Mouse (Mus musculus): ENCODE measurements around the gene Tmem43. TPM values are rescaled to one million over a fixed set of nuclear protein-coding genes. Genes with fewer than 3 reads are reported as not detected.

Tmem43 gene
- total and polyA plus RNA-seq, 3 experiments, result 2.3 to 21.0 (median 16.2) TPM

DNA sequence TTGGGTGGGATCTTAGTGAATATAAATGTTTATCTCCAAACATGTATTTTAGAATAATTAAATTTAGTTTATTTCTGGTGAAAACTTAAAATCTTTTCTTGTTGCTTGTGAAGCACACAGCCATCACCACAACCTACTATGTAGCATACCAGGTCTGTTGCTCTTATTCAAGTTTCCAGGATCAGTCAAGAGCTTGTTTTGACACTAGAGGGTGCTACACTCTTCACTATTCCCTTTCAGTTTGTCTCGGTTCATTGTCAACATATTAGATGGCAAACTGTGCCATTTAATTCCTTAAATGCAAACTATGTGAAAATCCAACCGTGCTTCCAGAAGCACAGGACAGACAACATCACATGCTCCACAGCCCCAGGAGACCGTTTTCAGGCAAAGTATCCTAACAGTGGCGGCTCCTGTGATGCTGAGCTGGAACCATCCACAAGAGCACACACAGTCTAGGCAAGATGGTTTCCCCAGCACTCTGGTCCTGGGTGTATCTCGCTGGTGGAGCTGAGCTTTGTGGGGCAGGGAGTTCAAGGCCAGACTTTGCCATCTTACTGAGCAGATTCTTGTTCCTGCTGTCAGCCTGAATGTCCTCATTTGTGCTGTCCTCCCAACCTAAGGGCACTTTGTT lies 53.8 kb downstream of the Tmem43 start:
- Histone ChIP-seq H3K4me3 (ENCODE audit: low read depth, low read length) (no peak overlapping the region), H3K9me3 (replicated peaks) (no peaks in the 10 kb centered on the region), H3K36me3 (replicated peaks) (peaks cover 60% of the 10 kb centered on the region), H3K27me3 (ENCODE audit: insufficient read depth, low read length) (peaks cover under 1% of the 10 kb centered on the region), H3K4me1 (ENCODE audit: insufficient read depth, low read depth, low read length) (no peaks in the 10 kb centered on the region)
- ATAC-seq (ENCODE audit: extremely low read depth, insufficient number of reproducible peaks, low FRiP score, poor library complexity, severe bottlenecking), result peak; percentile 22; the same call in 1 of the 2 replicates
- DNase-seq (ENCODE audit: low spot score), result peak; percentile 17
- no peak for TF ChIP-seq GATA1 (IDR thresholded peaks at IDR 0.05; ENCODE audit: borderline replicate concordance, low read length)
- TF ChIP-seq GATA2 (IDR thresholded peaks at IDR 0.05; ENCODE audit: borderline replicate concordance, low read depth, low read length), result no peak

DNA sequence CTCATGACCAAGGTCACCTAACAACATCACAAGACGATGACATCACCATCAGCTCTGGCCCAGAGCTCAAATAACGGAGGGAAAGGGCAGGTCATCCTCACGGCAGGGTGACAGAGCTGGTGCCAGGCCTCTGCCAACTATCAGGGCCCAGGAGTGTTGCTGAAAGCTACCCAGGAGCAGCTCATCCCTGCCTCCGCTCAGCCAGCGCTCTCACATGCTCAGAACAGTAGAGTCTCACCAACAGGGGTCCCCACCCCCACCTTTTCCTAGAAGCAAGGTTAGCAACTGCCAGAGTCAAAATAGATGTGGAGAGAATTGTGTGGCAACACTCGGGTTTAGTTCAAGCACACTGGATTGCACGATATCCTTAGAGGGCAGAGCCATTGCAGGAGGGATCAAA lies 54.8 kb downstream of the Tmem43 start:
- no peak for ATAC-seq (ENCODE audit: extremely low read depth, insufficient number of reproducible peaks, low FRiP score, poor library complexity, severe bottlenecking)

DNA sequence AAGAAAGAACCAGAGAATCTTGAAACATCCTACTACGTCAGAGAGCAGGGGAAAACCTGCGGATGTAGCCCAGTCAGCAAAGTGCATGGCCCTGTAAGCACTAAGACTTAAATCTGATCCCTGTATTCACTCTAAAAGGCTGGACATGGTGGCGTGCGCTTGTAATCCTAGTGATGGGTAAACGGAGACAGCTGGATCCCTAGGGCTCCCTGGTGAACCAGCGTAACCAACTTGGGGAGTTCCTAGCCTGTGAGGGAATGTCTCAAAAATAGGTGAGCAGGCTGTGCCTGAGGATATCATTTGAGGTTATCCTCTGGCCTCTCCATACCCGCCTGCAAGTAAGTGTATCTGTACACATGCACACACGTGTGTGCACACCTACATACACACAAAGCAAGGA lies 57.2 kb downstream of the Tmem43 start:
- DNase-seq (ENCODE audit: low spot score) (no peak), ATAC-seq (ENCODE audit: extremely low read depth, insufficient number of reproducible peaks, low FRiP score, poor library complexity, severe bottlenecking) (no peak)
- Histone ChIP-seq H3K27me3 (ENCODE audit: insufficient read depth, low read length) (peaks cover 11% of the 10 kb centered on the region), H3K4me3 (ENCODE audit: low read depth, low read length) (no peak overlapping the region), H3K36me3 (replicated peaks) (peaks cover 27% of the 10 kb centered on the region), H3K4me1 (ENCODE audit: insufficient read depth, low read depth, low read length) (no peaks in the 10 kb centered on the region), H3K9me3 (replicated peaks) (no peaks in the 10 kb centered on the region)
- TF ChIP-seq CTCF (IDR thresholded peaks at IDR 0.05; ENCODE audit: low read depth, low read length) (no peak), GATA1 (IDR thresholded peaks at IDR 0.05; ENCODE audit: borderline replicate concordance, low read length) (no peak), TAL1 (conservative IDR thresholded peaks at IDR 0.05; ENCODE audit: low read depth, low read length) (no peak), GATA2 (IDR thresholded peaks at IDR 0.05; ENCODE audit: borderline replicate concordance, low read depth, low read length) (no peak), POLR2AphosphoS5 (IDR thresholded peaks at IDR 0.05; ENCODE audit: insufficient replicate concordance, low read depth, low read length) (no peak)

More for the DNA sequence above, 54.8 kb downstream of the Tmem43 start:
- H3K4me3 ChIP-seq (ENCODE audit: low read depth, low read length), result no peak overlapping the region
- DNase-seq (ENCODE audit: low spot score), result no peak
- no peaks in the 10 kb centered on the region for H3K4me1 ChIP-seq (ENCODE audit: insufficient read depth, low read depth, low read length)
- peaks cover 7% of the 10 kb centered on the region for H3K27me3 ChIP-seq (ENCODE audit: insufficient read depth, low read length)
- peaks cover 51% of the 10 kb centered on the region for H3K36me3 ChIP-seq (replicated peaks)
- no peaks in the 10 kb centered on the region for H3K9me3 ChIP-seq (replicated peaks)
- no peak for TF ChIP-seq CTCF (IDR thresholded peaks at IDR 0.05; ENCODE audit: low read depth, low read length)
- no peak for TF ChIP-seq POLR2AphosphoS5 (IDR thresholded peaks at IDR 0.05; ENCODE audit: insufficient replicate concordance, low read depth, low read length)
- TF ChIP-seq GATA1 (IDR thresholded peaks at IDR 0.05; ENCODE audit: borderline replicate concordance, low read length), result no peak
- no peak for TF ChIP-seq GATA2 (IDR thresholded peaks at IDR 0.05; ENCODE audit: borderline replicate concordance, low read depth, low read length)
- TF ChIP-seq TAL1 (conservative IDR thresholded peaks at IDR 0.05; ENCODE audit: low read depth, low read length), result no peak

DNA sequence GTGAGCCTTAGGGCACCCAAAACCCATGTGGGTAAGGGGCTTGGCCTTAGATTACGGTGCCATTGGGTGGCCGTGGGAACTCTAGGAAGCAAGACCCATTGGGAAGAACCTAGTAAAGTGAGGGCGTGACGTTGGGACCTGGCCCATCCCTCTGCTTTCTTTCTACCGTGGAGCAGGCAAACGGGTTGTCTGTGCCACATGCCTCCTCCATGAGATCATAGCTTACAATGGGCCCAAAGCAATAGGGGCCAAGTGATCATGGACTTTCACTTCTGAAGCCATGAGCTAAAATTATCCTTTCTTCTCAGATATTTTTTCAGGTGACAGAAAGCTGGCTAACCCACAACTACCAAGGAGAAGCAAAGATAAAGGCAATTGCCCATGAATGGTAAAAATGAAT lies 57.8 kb downstream of the Tmem43 start:
- TF ChIP-seq CTCF (IDR thresholded peaks at IDR 0.05; ENCODE audit: low read depth, low read length), result no peak
- TF ChIP-seq TAL1 (conservative IDR thresholded peaks at IDR 0.05; ENCODE audit: low read depth, low read length), result no peak
- TF ChIP-seq GATA1 (IDR thresholded peaks at IDR 0.05; ENCODE audit: borderline replicate concordance, low read length), result no peak
- TF ChIP-seq GATA2 (IDR thresholded peaks at IDR 0.05; ENCODE audit: borderline replicate concordance, low read depth, low read length), result no peak
- TF ChIP-seq POLR2AphosphoS5 (IDR thresholded peaks at IDR 0.05; ENCODE audit: insufficient replicate concordance, low read depth, low read length), result no peak
- Histone ChIP-seq H3K36me3 (replicated peaks) (peaks cover 21% of the 10 kb centered on the region), H3K4me3 (ENCODE audit: low read depth, low read length) (no peak overlapping the region), H3K9me3 (replicated peaks) (no peaks in the 10 kb centered on the region), H3K27me3 (ENCODE audit: insufficient read depth, low read length) (peaks cover 11% of the 10 kb centered on the region), H3K4me1 (ENCODE audit: insufficient read depth, low read depth, low read length) (no peaks in the 10 kb centered on the region)
- ATAC-seq (ENCODE audit: extremely low read depth, insufficient number of reproducible peaks, low FRiP score, poor library complexity, severe bottlenecking), result no peak
- DNase-seq (ENCODE audit: low spot score), result no peak

DNA sequence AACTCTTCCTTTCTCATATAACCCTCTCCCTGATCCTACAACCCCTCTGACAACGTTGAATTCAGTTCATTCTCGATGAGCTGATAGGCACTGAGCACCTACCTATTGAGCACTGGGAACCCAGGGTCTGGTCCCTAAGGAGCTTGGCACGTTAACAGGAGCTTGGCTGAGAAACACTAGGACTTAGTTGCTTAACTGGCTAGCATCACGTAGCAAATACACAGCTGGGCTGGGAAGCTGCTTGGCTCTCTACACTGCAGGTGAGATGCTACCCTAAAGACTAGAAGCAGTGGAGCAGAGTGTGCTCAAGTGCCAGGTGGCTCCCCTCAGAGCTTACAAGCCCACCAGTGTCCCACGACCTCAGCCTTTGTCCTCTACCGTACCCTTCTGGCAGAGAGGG lies 59.2 kb downstream of the Tmem43 start:
- ATAC-seq (ENCODE audit: extremely low read depth, insufficient number of reproducible peaks, low FRiP score, poor library complexity, severe bottlenecking), result no peak
- TF ChIP-seq GATA1 (IDR thresholded peaks at IDR 0.05; ENCODE audit: borderline replicate concordance, low read length) (no peak), CTCF (IDR thresholded peaks at IDR 0.05; ENCODE audit: low read depth, low read length) (no peak), TAL1 (conservative IDR thresholded peaks at IDR 0.05; ENCODE audit: low read depth, low read length) (no peak), GATA2 (IDR thresholded peaks at IDR 0.05; ENCODE audit: borderline replicate concordance, low read depth, low read length) (no peak), POLR2AphosphoS5 (IDR thresholded peaks at IDR 0.05; ENCODE audit: insufficient replicate concordance, low read depth, low read length) (no peak)

DNA sequence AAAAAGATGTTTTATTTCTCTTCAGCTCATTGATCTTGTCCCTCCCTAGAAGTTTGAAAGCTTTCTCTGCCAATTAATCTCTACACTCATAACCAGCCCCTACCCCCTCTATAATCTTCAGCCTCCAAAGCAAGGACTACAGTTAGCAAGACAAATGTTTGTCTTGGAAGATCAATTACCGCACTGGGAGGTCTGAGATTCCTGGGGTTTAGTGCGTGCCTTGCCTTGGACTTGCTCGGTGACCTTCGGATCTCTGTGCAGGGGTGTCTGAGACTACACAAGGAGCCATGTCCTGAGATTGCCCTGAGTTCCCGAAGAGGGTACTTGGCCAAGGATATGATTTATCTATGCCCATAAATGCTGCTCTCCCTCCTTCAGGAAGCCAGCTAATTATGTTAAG lies 59.9 kb downstream of the Tmem43 start:
- H3K4me1 ChIP-seq (ENCODE audit: insufficient read depth, low read depth, low read length), result no peaks in the 10 kb centered on the region
- TF ChIP-seq TAL1 (conservative IDR thresholded peaks at IDR 0.05; ENCODE audit: low read depth, low read length), result no peak
- no peak for TF ChIP-seq CTCF (IDR thresholded peaks at IDR 0.05; ENCODE audit: low read depth, low read length)
- no peak for TF ChIP-seq GATA2 (IDR thresholded peaks at IDR 0.05; ENCODE audit: borderline replicate concordance, low read depth, low read length)
- no peak for TF ChIP-seq POLR2AphosphoS5 (IDR thresholded peaks at IDR 0.05; ENCODE audit: insufficient replicate concordance, low read depth, low read length)
- TF ChIP-seq GATA1 (IDR thresholded peaks at IDR 0.05; ENCODE audit: borderline replicate concordance, low read length), result no peak
- peaks cover 11% of the 10 kb centered on the region for H3K27me3 ChIP-seq (ENCODE audit: insufficient read depth, low read length)
- H3K36me3 ChIP-seq (replicated peaks), result peaks cover 6% of the 10 kb centered on the region
- H3K9me3 ChIP-seq (replicated peaks), result no peaks in the 10 kb centered on the region
- ATAC-seq (ENCODE audit: extremely low read depth, insufficient number of reproducible peaks, low FRiP score, poor library complexity, severe bottlenecking) (no peak), DNase-seq (ENCODE audit: low spot score) (no peak)
- no peak overlapping the region for H3K4me3 ChIP-seq (ENCODE audit: low read depth, low read length)

More for the DNA sequence above, 59.2 kb downstream of the Tmem43 start:
- peaks cover 11% of the 10 kb centered on the region for H3K27me3 ChIP-seq (ENCODE audit: insufficient read depth, low read length)
- H3K4me3 ChIP-seq (ENCODE audit: low read depth, low read length), result no peak overlapping the region
- no peak for DNase-seq (ENCODE audit: low spot score)
- H3K36me3 ChIP-seq (replicated peaks), result peaks cover 12% of the 10 kb centered on the region
- H3K4me1 ChIP-seq (ENCODE audit: insufficient read depth, low read depth, low read length), result no peaks in the 10 kb centered on the region
- no peaks in the 10 kb centered on the region for H3K9me3 ChIP-seq (replicated peaks)
